Mouse (Mus musculus) heart, embryonic 13.5 days (tissue): ENCODE data around the gene Srsf3. TPM values are rescaled to one million over a fixed set of nuclear protein-coding genes. Genes with fewer than 3 reads are reported as not detected.
A peak's percentile ranks its signal among the peaks of the same experiment; 100 is the strongest.
"Not testable (repeated sequence)": the region's sequence is repeated elsewhere in the genome, so short reads cannot be mapped to it uniquely, and the experiment has no call there.

Source experiments
- ATAC-seq: fragments of 200-750 bp; cut with Nextera tagmentation; 2 replicates; pipeline ENCODE4 v1.8.0; 2017; ENCODE audit warnings: moderate TSS enrichment; ENCODE audit not compliant: insufficient number of reproducible peaks, low FRiP score, low TSS enrichment; ENCODE audit errors: extremely low read depth
- H3K27ac ChIP-seq: fragments of 300-500 bp; sonication (generic); replicated peaks from 2 replicates; pipeline ENCODE4 v1.5.1; 2015; ENCODE audit warnings: moderate library complexity, mild to moderate bottlenecking, inconsistent platforms
- H3K27me3 ChIP-seq: fragments of 300-500 bp; sonication (generic); replicated peaks from 2 replicates; pipeline ENCODE4 v1.6.1; 2015; ENCODE audit warnings: mild to moderate bottlenecking, inconsistent platforms
- H3K36me3 ChIP-seq: fragments of 300-500 bp; sonication (generic); 2 replicates; pipeline ENCODE4 v1.6.1; 2015; ENCODE audit warnings: mild to moderate bottlenecking, inconsistent platforms
- H3K4me1 ChIP-seq: fragments of 300-500 bp; sonication (generic); 2 replicates; pipeline ENCODE4 v1.6.1; 2015; ENCODE audit warnings: inconsistent platforms
- H3K4me2 ChIP-seq: fragments of 300-500 bp; sonication (generic); 2 replicates; pipeline ENCODE4 v1.6.1; 2015; ENCODE audit warnings: inconsistent platforms, mild to moderate bottlenecking, moderate library complexity
- H3K4me3 ChIP-seq: fragments of 300-500 bp; sonication (generic); 2 replicates; pipeline ENCODE4 v1.5.1; 2015; ENCODE audit warnings: moderate library complexity, mild to moderate bottlenecking, inconsistent platforms
- H3K9ac ChIP-seq: fragments of 300-500 bp; sonication (generic); 2 replicates; pipeline ENCODE4 v1.6.1; 2015; ENCODE audit warnings: inconsistent platforms, mild to moderate bottlenecking, moderate library complexity
- H3K9me3 ChIP-seq: fragments of 300-500 bp; sonication (generic); 2 replicates; pipeline ENCODE4 v1.6.1; 2016; ENCODE audit warnings: inconsistent platforms
- WGBS: fragments of 180-500 bp; shearing (Covaris S2); methylation state at CpG from one replicate; pipeline ENCODE4 v1.1.7; 2015; ENCODE audit warnings: mixed read lengths; 5-methylcytosine and 5-hydroxymethylcytosine counted together
- polyA plus RNA-seq: library from polyadenylated mRNA; unstranded; fragments of >200 nt; fragmentation: Nextera tagmentation; extraction: Ambion mirVana; gene quantifications from 2 replicates; pipeline ENCODE4 v1.2.1, GENCODE M21; 2015

Srsf3 gene
- polyA plus RNA-seq, 1 experiment from 2014 or later: 321 TPM

- no peak; the same call in none of the 2 replicates for ATAC-seq
- Histone ChIP-seq H3K27ac (peak overlapping the region; percentile 99), H3K4me1 (peaks cover 30% of the 10 kb centered on the region), H3K9me3 (no peaks in the 10 kb centered on the region), H3K36me3 (peaks cover 14% of the 10 kb centered on the region), H3K27me3 (no peaks in the 10 kb centered on the region), H3K4me2 (peak overlapping the region; percentile 75), H3K9ac (peak overlapping the region; percentile 100), H3K4me3 (peak overlapping the region; percentile 88)
- WGBS: 1% methylated on average over 26 of the region's 26 CpGs
These were observed 606 bp upstream of the Srsf3 start for GRCm38 (mm10) chr17:29031771-29032273.

- H3K27ac ChIP-seq: peak overlapping the region; percentile 99
- no peaks in the 10 kb centered on the region for H3K9me3 ChIP-seq
- 1% methylated on average over 6 of the region's 6 CpGs for WGBS
- no peaks in the 10 kb centered on the region for H3K27me3 ChIP-seq
- H3K4me2 ChIP-seq: peak overlapping the region; percentile 88
- H3K4me3 ChIP-seq: peak overlapping the region; percentile 88
- H3K9ac ChIP-seq: peak overlapping the region; percentile 100
- no peak for ATAC-seq
- peaks cover 45% of the 10 kb centered on the region for H3K4me1 ChIP-seq
- peaks cover 32% of the 10 kb centered on the region for H3K36me3 ChIP-seq
These were observed 1.2 kb downstream of the Srsf3 start for GRCm38 (mm10) chr17:29033569-29034061.

GRCm38 (mm10) chr17:29034264-29034663, 1.8 kb downstream of the Srsf3 start:
- no peak for ATAC-seq
- Histone ChIP-seq H3K4me1 (peaks cover 49% of the 10 kb centered on the region), H3K27ac (peak overlapping the region; percentile 99), H3K27me3 (no peaks in the 10 kb centered on the region), H3K9ac (peak overlapping the region; percentile 100), H3K36me3 (peaks cover 39% of the 10 kb centered on the region), H3K9me3 (no peaks in the 10 kb centered on the region), H3K4me2 (peak overlapping the region; percentile 88), H3K4me3 (peak overlapping the region; percentile 88)

- peaks cover 51% of the 10 kb centered on the region for H3K36me3 ChIP-seq
- ATAC-seq: no peak
- H3K9ac ChIP-seq: peak overlapping the region; percentile 69
These were observed 3.1 kb downstream of the Srsf3 start for GRCm38 (mm10) chr17:29035506-29035905.

GRCm38 (mm10) chr17:29039351-29039750, 6.9 kb downstream of the Srsf3 start:
- no peaks in the 10 kb centered on the region for H3K27me3 ChIP-seq
- H3K9me3 ChIP-seq: no peaks in the 10 kb centered on the region
- no peak overlapping the region for H3K4me3 ChIP-seq
- no peak overlapping the region for H3K27ac ChIP-seq
- peaks cover 66% of the 10 kb centered on the region for H3K4me1 ChIP-seq
- H3K9ac ChIP-seq: no peak overlapping the region
- WGBS: 62% methylated on average over 11 of the region's 11 CpGs
- H3K36me3 ChIP-seq: peaks cover 87% of the 10 kb centered on the region
- ATAC-seq: no peak
- no peak overlapping the region for H3K4me2 ChIP-seq

More at GRCm38 (mm10) chr17:29035506-29035905, 3.1 kb downstream of the Srsf3 start:
- Histone ChIP-seq H3K4me3 (peak overlapping the region; percentile 88), H3K4me2 (peak overlapping the region; percentile 88), H3K4me1 (peaks cover 58% of the 10 kb centered on the region), H3K27me3 (no peaks in the 10 kb centered on the region), H3K9me3 (no peaks in the 10 kb centered on the region), H3K27ac (no peak overlapping the region)

- not testable (repeated sequence) for H3K9ac ChIP-seq, H3K4me3 ChIP-seq, ATAC-seq, H3K27ac ChIP-seq, H3K9me3 ChIP-seq, H3K4me2 ChIP-seq, H3K27me3 ChIP-seq
- peaks cover 96% of the 10 kb centered on the region for H3K36me3 ChIP-seq
- WGBS: 46% methylated on average over 3 of the region's 3 CpGs
- peaks cover 66% of the 10 kb centered on the region for H3K4me1 ChIP-seq
These were observed 9.2 kb downstream of the Srsf3 start for GRCm38 (mm10) chr17:29041632-29042031.

- Histone ChIP-seq H3K27ac (no peak overlapping the region), H3K9me3 (no peaks in the 10 kb centered on the region), H3K4me2 (no peak overlapping the region), H3K27me3 (no peaks in the 10 kb centered on the region), H3K36me3 (peaks cover 96% of the 10 kb centered on the region), H3K9ac (no peak overlapping the region), H3K4me3 (no peak overlapping the region), H3K4me1 (peaks cover 57% of the 10 kb centered on the region)
- no peak for ATAC-seq
These were observed 10.1 kb downstream of the Srsf3 start for GRCm38 (mm10) chr17:29042569-29042968.

- WGBS: 91% methylated on average over 3 of the region's 3 CpGs
- Histone ChIP-seq H3K4me1 (peaks cover 49% of the 10 kb centered on the region), H3K27ac (no peak overlapping the region), H3K9ac (no peak overlapping the region), H3K9me3 (no peaks in the 10 kb centered on the region), H3K4me3 (no peak overlapping the region), H3K27me3 (no peaks in the 10 kb centered on the region), H3K4me2 (no peak overlapping the region), H3K36me3 (peaks cover 92% of the 10 kb centered on the region)
- ATAC-seq: no peak
These were observed 11.2 kb downstream of the Srsf3 start for GRCm38 (mm10) chr17:29043583-29043982.

GRCm38 (mm10) chr17:29044146-29044924, 11.9 kb downstream of the Srsf3 start:
- Histone ChIP-seq H3K9me3 (no peaks in the 10 kb centered on the region), H3K4me3 (no peak overlapping the region), H3K36me3 (peaks cover 84% of the 10 kb centered on the region), H3K27me3 (no peaks in the 10 kb centered on the region), H3K4me1 (peaks cover 44% of the 10 kb centered on the region), H3K9ac (no peak overlapping the region), H3K27ac (0 out of 2 replicates have a peak overlapping the region, but pooled peaks have one; percentile 9), H3K4me2 (no peak overlapping the region)
- ATAC-seq: no peak
- 87% methylated on average over 6 of the region's 6 CpGs for WGBS

GRCm38 (mm10) chr17:29044925-29045319, 12.5 kb downstream of the Srsf3 start:
- H3K27me3 ChIP-seq: no peaks in the 10 kb centered on the region
- H3K9me3 ChIP-seq: no peaks in the 10 kb centered on the region
- H3K36me3 ChIP-seq: peaks cover 79% of the 10 kb centered on the region
- WGBS: 57% methylated on average over 1 of the region's 1 CpGs
- H3K4me2 ChIP-seq: no peak overlapping the region
- H3K9ac ChIP-seq: no peak overlapping the region
- ATAC-seq: no peak
- no peak overlapping the region for H3K4me3 ChIP-seq
- H3K4me1 ChIP-seq: peaks cover 43% of the 10 kb centered on the region
- H3K27ac ChIP-seq: peak overlapping the region; percentile 77; the same call in 1 of the 2 replicates

GRCm38 (mm10) chr17:29045741-29046530, 13.5 kb downstream of the Srsf3 start:
- 0 out of 2 replicates have a peak overlapping the region, but pooled peaks have one; percentile 24 for H3K9ac ChIP-seq
- H3K36me3 ChIP-seq: peaks cover 68% of the 10 kb centered on the region
- no peak overlapping the region for H3K4me3 ChIP-seq
- peaks cover 44% of the 10 kb centered on the region for H3K4me1 ChIP-seq
- 0 out of 2 replicates have a peak, but pooled peaks have one; percentile 47 for ATAC-seq
- H3K27ac ChIP-seq: peak overlapping the region; percentile 77
- whole genome bisulfite sequencing: 57% methylated on average over 12 of the region's 12 CpGs
- H3K9me3 ChIP-seq: no peaks in the 10 kb centered on the region
- no peaks in the 10 kb centered on the region for H3K27me3 ChIP-seq
- no peak overlapping the region for H3K4me2 ChIP-seq
